22 mouse cellular contexts compared by ENCODE assay signal in genomic region chr6:34103251-34103920, GRCm38 (mm10).
"Had no signal": no experiment of that assay in that cellular context is flagged by ENCODE, and none has a peak within 500 bp of the region (broad histone marks: within the 10 kb centered on the region; RNA-seq: fewer than 3 reads in every experiment).

No protein-coding gene starts in this region.

- H3K27me3 ChIP-seq: megakaryocyte, embryonic 14.5 days; midbrain, embryonic 13.5 days; neural tube, embryonic 13.5 days had no signal

- ATAC-seq: liver, postnatal 0 days; lung, postnatal 0 days; midbrain, embryonic 13.5 days; midbrain, embryonic 16.5 days had no signal

- H3K9me3 ChIP-seq: limb, embryonic 12.5 days; limb, embryonic 15.5 days; midbrain, embryonic 10.5 days; midbrain, embryonic 13.5 days; neural tube, embryonic 13.5 days had no signal

- H3K36me3 ChIP-seq: limb, embryonic 12.5 days; limb, embryonic 15.5 days; midbrain, embryonic 10.5 days; midbrain, embryonic 13.5 days; neural tube, embryonic 13.5 days had no signal

- H3K27ac ChIP-seq: kidney, postnatal 0 days; left cerebral cortex, adult 2 months; limb, embryonic 12.5 days; limb, embryonic 15.5 days; liver, embryonic 14.5 days; macrophage; midbrain, embryonic 13.5 days; neural tube, embryonic 13.5 days had no signal

- H3K4me3 ChIP-seq: left cerebral cortex, adult 2 months; limb, embryonic 12.5 days; limb, embryonic 15.5 days; megakaryocyte, embryonic 14.5 days; midbrain, embryonic 10.5 days; midbrain, embryonic 13.5 days; myocyte; neural tube, embryonic 13.5 days had no signal

- DNase-seq: kidney, adult 8-10 months; kidney, postnatal 25 days; layer of hippocampus, postnatal 36 days; left cerebral cortex, postnatal 4 days; liver, postnatal 0 days; lung, embryonic 14.5 days; thymus, adult 18-20 months; thymus, postnatal 36 days had no signal

- H3K9ac ChIP-seq: limb, embryonic 12.5 days; limb, embryonic 15.5 days; liver, embryonic 14.5 days; liver, postnatal 0 days; lung, embryonic 14.5 days; midbrain, embryonic 13.5 days; neural tube, embryonic 13.5 days had no signal

- H3K4me2 ChIP-seq: limb, embryonic 12.5 days; limb, embryonic 15.5 days; liver, embryonic 11.5 days; lung, embryonic 14.5 days; midbrain, embryonic 13.5 days; neural tube, embryonic 13.5 days had no signal

- H3K4me1 ChIP-seq: limb, embryonic 12.5 days; limb, embryonic 15.5 days; megakaryocyte, embryonic 14.5 days; midbrain, embryonic 10.5 days; midbrain, embryonic 13.5 days; neural tube, embryonic 13.5 days had no signal
